Mouse (Mus musculus): ENCODE measurements around the gene Rbm38.

Rbm38 gene

GRCm38 (mm10) chr2:173017940-173018339 is 2.4 kb upstream of the Rbm38 start:
- no peak for DNase-seq

- no peak for DNase-seq
Measured at GRCm38 (mm10) chr2:173018618-173019017, 1.7 kb upstream of the Rbm38 start.

- DNase-seq: no peak
Measured at GRCm38 (mm10) chr2:173019322-173019721, 976 bp upstream of the Rbm38 start.

- DNase-seq: peak; percentile 66 to 79
Measured at GRCm38 (mm10) chr2:173019790-173020189, 508 bp upstream of the Rbm38 start.

GRCm38 (mm10) chr2:173021633-173022055 is 1.3 kb downstream of the Rbm38 start:
- peak; percentile 93 to 94 for DNase-seq

- no peak for DNase-seq
Measured at GRCm38 (mm10) chr2:173022056-173022681, 1.9 kb downstream of the Rbm38 start.

GRCm38 (mm10) chr2:173022813-173023212 is 2.5 kb downstream of the Rbm38 start:
- DNase-seq: no peak

GRCm38 (mm10) chr2:173023371-173023851 is 3.1 kb downstream of the Rbm38 start:
- DNase-seq: no peak

- no peak for DNase-seq
Measured at GRCm38 (mm10) chr2:173023966-173024365, 3.7 kb downstream of the Rbm38 start.

GRCm38 (mm10) chr2:173024392-173024791 is 4.1 kb downstream of the Rbm38 start:
- DNase-seq: no peak

GRCm38 (mm10) chr2:173024938-173025337 is 4.6 kb downstream of the Rbm38 start:
- DNase-seq: peak in 1 of 2 experiments; percentile 22

GRCm38 (mm10) chr2:173026286-173026685 is 6.0 kb downstream of the Rbm38 start:
- DNase-seq: no peak

- DNase-seq: no peak
Measured at GRCm38 (mm10) chr2:173026688-173027131, 6.4 kb downstream of the Rbm38 start.

- DNase-seq: no peak
Measured at GRCm38 (mm10) chr2:173027169-173027823, 7.0 kb downstream of the Rbm38 start.

GRCm38 (mm10) chr2:173027824-173028495 is 7.7 kb downstream of the Rbm38 start:
- DNase-seq: no peak

- no peak for DNase-seq
Measured at GRCm38 (mm10) chr2:173028508-173029031, 8.3 kb downstream of the Rbm38 start.

GRCm38 (mm10) chr2:173030591-173031338 is 10.5 kb downstream of the Rbm38 start:
- DNase-seq: no peak

- no peak for DNase-seq
Measured at GRCm38 (mm10) chr2:173033531-173033930, 13.2 kb downstream of the Rbm38 start.

GRCm38 (mm10) chr2:173034998-173035397 is 14.7 kb downstream of the Rbm38 start:
- DNase-seq: no peak

- DNase-seq: no peak
Measured at GRCm38 (mm10) chr2:173035653-173036052, 15.4 kb downstream of the Rbm38 start.

GRCm38 (mm10) chr2:173036055-173036454 is 15.8 kb downstream of the Rbm38 start:
- DNase-seq: no peak

- no peak for DNase-seq
Measured at GRCm38 (mm10) chr2:173036611-173037010, 16.3 kb downstream of the Rbm38 start.

GRCm38 (mm10) chr2:173037347-173037746 is 17.0 kb downstream of the Rbm38 start:
- DNase-seq: no peak

Data from cerebellum, postnatal 36 days (tissue).